Mouse (Mus musculus) neural tube, embryonic 14.5 days (tissue): ENCODE data around the gene 1700042G07Rik. TPM values are rescaled to one million over a fixed set of nuclear protein-coding genes. Genes with fewer than 3 reads are reported as not detected.
"Not testable (repeated sequence)": the region's sequence is repeated elsewhere in the genome, so short reads cannot be mapped to it uniquely, and the experiment has no call there.

Experiments
- ATAC-seq: fragments of 200-750 bp; cut with Nextera tagmentation; 2 replicates; pipeline ENCODE4 v1.8.0; 2017; ENCODE audit warnings: low read depth, mild to moderate bottlenecking, moderate TSS enrichment, moderate library complexity
- H3K27ac ChIP-seq: fragments of 300-500 bp; sonication (generic); 2 replicates; pipeline ENCODE4 v1.5.1; 2014; ENCODE audit warnings: low read depth, mild to moderate bottlenecking, control low read depth, low read length, moderate library complexity, mixed read lengths
- H3K27me3 ChIP-seq: fragments of 300-500 bp; sonication (generic); 2 replicates; pipeline ENCODE4 v1.6.1; 2014; ENCODE audit warnings: low read length; ENCODE audit not compliant: control insufficient read depth, insufficient read depth
- H3K36me3 ChIP-seq: fragments of 300-500 bp; sonication (generic); 2 replicates; pipeline ENCODE4 v1.6.1; 2014; ENCODE audit warnings: low read length, mixed read lengths; ENCODE audit not compliant: control insufficient read depth, insufficient read depth
- H3K4me1 ChIP-seq: fragments of 300-500 bp; sonication (generic); 2 replicates; pipeline ENCODE4 v1.6.1; 2014; ENCODE audit warnings: low read length; ENCODE audit not compliant: control insufficient read depth, insufficient read depth
- H3K4me2 ChIP-seq: fragments of 300-500 bp; sonication (generic); 2 replicates; pipeline ENCODE4 v1.6.1; 2014; ENCODE audit warnings: mild to moderate bottlenecking, low read depth, low read length, control low read depth
- H3K4me3 ChIP-seq: fragments of 300-500 bp; sonication (generic); 2 replicates; pipeline ENCODE4 v1.5.1; 2014; ENCODE audit warnings: low read depth, low read length, control low read depth, mixed read lengths
- H3K9ac ChIP-seq: fragments of 300-500 bp; sonication (generic); replicated peaks from 2 replicates; pipeline ENCODE4 v1.6.1; 2014; ENCODE audit warnings: low read depth, mild to moderate bottlenecking, control low read depth, low read length, mixed read lengths
- H3K9me3 ChIP-seq: fragments of 300-500 bp; sonication (generic); 2 replicates; pipeline ENCODE4 v1.6.1; 2016; ENCODE audit warnings: low read length; ENCODE audit not compliant: control insufficient read depth
- WGBS: fragments of 180-500 bp; shearing (Covaris S2); extraction: QIAGEN DNeasy Blood & Tissue Kit; methylation state at CpG from one replicate; pipeline ENCODE4 v1.1.7; 2014; 5-methylcytosine and 5-hydroxymethylcytosine counted together
- polyA plus RNA-seq: library from polyadenylated mRNA; unstranded; fragments of >200 nt; fragmentation: Nextera tagmentation; extraction: Ambion mirVana; gene quantifications from 2 replicates; pipeline ENCODE4 v1.2.1, GENCODE M21; 2014

1700042G07Rik gene
- polyA plus RNA-seq, 1 experiment from 2014 or later, result not detected

DNA sequence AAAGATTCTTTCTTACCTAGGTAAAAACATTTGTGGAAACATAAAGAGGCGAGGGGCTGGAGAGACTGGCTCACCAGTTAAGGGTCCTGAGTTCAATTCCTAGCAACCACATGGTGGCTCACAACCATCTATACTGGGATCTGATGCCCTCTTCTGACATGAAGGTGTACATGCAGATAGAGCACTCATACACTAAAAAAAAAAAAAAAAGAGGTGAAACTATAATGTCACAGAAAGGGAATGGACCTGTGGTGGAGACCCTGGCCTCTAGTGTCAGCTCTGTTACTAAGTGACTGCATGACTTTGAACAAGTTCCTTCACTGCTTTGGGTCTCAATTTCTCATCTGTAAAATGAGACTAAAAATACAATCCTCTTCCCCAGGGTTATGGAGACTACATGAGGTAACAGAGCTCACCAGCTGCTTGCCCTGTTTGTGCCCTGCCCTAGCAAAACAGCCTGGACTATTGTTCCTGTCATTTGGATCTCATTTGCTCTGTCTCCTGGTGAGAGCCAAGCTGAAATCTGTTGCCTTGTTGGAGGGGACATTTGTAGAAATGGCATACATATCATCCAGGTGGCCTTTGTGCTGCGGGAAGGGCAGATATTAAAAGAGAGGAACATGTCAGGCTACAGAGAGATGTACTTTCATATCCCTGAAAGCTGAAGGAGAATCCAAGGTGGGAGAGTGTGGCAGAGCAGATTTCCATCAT, 42.9 kb downstream of the 1700042G07Rik start:
- Histone ChIP-seq H3K9me3 (no peaks in the 10 kb centered on the region), H3K4me3 (no peak overlapping the region), H3K27ac (no peak overlapping the region), H3K36me3 (no peaks in the 10 kb centered on the region), H3K27me3 (no peaks in the 10 kb centered on the region), H3K4me2 (no peak overlapping the region), H3K4me1 (no peaks in the 10 kb centered on the region), H3K9ac (no peak overlapping the region)
- no peak for ATAC-seq
- 92% methylated on average over 2 of the region's 2 CpGs for WGBS

DNA sequence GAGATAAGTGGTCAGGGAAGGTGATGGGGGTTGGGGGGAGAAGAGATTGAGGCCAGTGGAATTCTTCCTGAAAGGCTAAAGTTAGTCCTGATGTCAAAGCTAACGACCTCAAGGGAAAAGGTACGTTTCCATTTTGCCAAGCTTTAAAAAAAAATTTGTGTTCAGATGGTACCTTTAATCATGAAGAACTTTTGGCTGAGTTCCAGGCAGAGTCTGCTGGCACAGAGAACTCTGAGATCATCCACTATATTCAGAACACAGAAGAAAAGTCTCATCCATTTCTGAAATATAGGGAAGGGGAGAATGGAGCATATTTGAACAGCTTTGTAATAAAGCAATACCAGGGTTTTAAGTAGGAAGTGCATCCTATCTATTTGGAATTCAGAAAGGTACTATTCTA, 43.9 kb downstream of the 1700042G07Rik start:
- no peaks in the 10 kb centered on the region for H3K36me3 ChIP-seq
- no peaks in the 10 kb centered on the region for H3K9me3 ChIP-seq
- no peak overlapping the region for H3K4me3 ChIP-seq
- ATAC-seq, result no peak
- no peak overlapping the region for H3K27ac ChIP-seq
- H3K27me3 ChIP-seq, result no peaks in the 10 kb centered on the region
- H3K4me1 ChIP-seq, result no peaks in the 10 kb centered on the region
- H3K9ac ChIP-seq, result no peak overlapping the region
- no peak overlapping the region for H3K4me2 ChIP-seq
- WGBS, result 60% methylated on average over 2 of the region's 2 CpGs

DNA sequence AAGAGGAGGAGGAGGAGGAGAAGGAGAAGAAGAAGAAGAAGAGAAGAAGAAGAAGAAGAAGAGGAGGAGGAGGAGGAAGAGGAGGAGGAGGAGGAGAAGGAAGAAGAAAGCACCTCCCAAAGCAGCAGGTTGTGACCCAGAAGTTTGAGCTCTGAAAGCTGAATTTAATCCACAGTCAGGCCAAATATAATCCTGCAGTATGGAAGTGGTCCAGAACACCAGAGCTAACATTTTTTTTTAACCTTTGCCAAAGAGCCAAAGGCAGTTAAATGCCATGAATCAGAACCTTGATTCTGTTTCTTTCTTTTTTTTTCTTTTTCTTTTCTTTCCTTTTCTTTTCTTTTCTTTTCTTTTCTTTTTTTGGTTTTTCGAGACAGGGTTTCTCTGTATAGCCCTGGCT, 44.5 kb downstream of the 1700042G07Rik start:
- H3K4me3 ChIP-seq, H3K4me1 ChIP-seq, H3K36me3 ChIP-seq, H3K27me3 ChIP-seq, ATAC-seq, H3K9ac ChIP-seq, H3K4me2 ChIP-seq, H3K9me3 ChIP-seq, H3K27ac ChIP-seq: not testable (repeated sequence)
- 93% methylated on average over 1 of the region's 1 CpGs for WGBS

DNA sequence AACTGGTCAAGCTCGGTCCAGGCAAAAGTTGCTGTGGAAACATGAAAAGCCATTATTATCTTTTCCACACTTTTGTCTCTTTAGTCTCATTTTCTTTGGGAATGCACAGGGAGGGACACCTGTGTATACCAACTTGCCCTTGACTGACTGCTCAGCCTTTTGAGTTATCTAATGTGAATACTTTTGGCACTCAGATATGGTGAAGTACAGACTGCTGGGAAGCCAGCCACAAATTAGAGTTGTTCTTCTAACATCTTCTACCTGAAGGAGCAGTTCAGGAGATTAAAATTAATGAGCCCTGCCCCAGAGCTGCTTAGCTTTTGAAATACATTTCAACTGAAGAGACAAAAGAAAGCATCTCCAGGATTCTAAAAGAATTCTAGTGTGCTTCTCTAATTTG, 45.9 kb downstream of the 1700042G07Rik start:
- Histone ChIP-seq H3K4me2 (no peak overlapping the region), H3K4me3 (no peak overlapping the region), H3K27ac (no peak overlapping the region), H3K36me3 (no peaks in the 10 kb centered on the region), H3K9me3 (no peaks in the 10 kb centered on the region), H3K27me3 (no peaks in the 10 kb centered on the region), H3K9ac (no peak overlapping the region), H3K4me1 (no peaks in the 10 kb centered on the region)
- ATAC-seq, result no peak
- WGBS, result 86% methylated on average over 1 of the region's 1 CpGs

DNA sequence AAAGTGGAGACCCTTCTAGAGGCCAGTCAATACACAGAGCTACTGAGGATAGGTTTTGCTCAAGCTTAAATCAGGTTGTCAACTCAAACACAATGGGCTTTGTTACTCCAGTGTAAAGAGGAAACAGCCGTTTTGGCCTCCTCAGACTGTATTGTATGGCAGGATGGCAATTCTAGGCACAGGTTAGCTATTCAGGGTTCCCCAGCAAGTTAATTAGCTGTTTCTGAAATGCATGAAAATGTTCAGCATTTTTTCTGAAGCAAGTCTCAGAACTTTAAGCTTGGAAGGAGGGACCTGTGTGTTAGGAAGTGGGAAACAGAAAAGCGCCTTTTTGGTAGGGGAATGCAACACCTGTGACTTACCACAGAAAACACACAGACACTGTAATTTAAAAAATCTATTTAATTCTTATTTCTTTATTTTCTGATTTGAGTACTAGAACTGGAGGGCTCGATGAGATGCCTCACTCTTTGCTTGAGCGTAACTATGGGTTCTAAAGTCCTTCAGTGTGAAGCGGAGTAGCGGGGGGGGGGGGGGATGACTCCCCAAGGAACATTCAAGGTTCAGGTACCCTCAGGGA, 47.0 kb downstream of the 1700042G07Rik start:
- H3K4me3 ChIP-seq, result peak overlapping the region; percentile 75
- H3K27ac ChIP-seq, result peak overlapping the region; percentile 98
- peak overlapping the region; percentile 81 for H3K9ac ChIP-seq
- WGBS, result 3% methylated on average over 6 of the region's 6 CpGs
- H3K4me1 ChIP-seq, result peaks cover under 1% of the 10 kb centered on the region; the same call in 1 of the 2 replicates
- ATAC-seq, result no peak
- H3K4me2 ChIP-seq, result peak overlapping the region; percentile 49
- no peaks in the 10 kb centered on the region for H3K9me3 ChIP-seq
- no peaks in the 10 kb centered on the region for H3K27me3 ChIP-seq
- no peaks in the 10 kb centered on the region for H3K36me3 ChIP-seq

DNA sequence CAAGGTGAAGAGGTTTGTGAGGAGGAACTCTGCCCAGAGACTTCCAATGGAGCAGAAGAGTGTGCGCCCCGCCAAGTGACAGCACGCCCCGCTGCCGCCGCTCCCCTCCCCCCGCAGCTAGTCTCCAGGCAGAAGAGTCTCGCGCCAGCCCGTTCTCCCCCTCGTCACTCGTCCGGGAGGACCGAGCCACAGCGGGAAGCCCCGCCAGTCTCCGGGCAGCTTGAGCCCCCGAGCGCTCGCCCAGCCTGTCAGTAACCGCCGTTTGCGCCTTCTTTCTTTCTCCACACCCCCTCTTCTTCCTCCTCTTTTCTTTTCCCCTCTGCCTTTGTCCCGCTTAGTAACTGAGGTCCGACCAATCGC, 47.6 kb downstream of the 1700042G07Rik start:
- peak overlapping the region; percentile 81 for H3K9ac ChIP-seq
- H3K27me3 ChIP-seq, result no peaks in the 10 kb centered on the region
- H3K4me3 ChIP-seq, result peak overlapping the region; percentile 75
- H3K36me3 ChIP-seq, result no peaks in the 10 kb centered on the region
- H3K4me2 ChIP-seq, result peak overlapping the region; percentile 49
- H3K27ac ChIP-seq, result peak overlapping the region; percentile 98
- 0% methylated on average over 21 of the region's 26 CpGs for WGBS
- H3K4me1 ChIP-seq, result peaks cover 3% of the 10 kb centered on the region; the same call in 1 of the 2 replicates
- no peaks in the 10 kb centered on the region for H3K9me3 ChIP-seq
- ATAC-seq, result no peak

DNA sequence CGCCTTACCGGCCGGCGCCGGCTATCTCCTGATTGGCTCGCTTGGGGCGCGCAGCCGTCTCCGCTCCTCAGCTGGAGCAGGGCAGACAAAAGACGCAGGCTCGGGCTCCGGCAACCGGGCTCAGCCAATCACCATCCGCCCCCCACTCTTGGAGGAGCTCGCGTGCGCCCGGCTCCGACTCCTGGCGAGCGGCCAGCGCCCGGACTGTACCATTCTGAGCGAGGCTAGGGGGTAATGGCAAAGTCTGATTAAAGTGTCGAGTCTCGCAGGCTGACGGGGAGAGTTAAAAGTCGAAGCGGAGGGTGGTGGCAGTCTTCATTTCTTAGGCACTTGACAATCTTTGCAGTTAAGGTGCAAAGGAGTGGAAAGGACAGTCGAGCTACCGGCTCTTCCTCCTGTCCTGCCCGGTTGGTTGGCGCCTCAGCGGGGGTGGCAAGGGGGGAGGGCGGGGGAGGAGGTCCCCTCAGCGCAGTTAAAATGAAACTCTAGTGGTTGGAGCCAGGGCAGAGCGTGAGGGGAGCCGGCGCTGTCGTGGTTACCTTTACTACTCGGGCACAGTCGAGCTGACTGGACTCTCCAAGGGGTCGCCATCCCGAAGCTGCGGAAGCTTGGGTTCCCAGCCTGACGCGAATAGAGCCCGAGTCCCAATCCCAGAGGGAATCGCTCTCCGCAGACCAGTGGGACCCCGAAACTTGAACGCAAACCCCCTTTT, 48.1 kb downstream of the 1700042G07Rik start, which contains the start of gene Pik3r3:
Gene Pik3r3, plus strand, starts transcription at position 479 of the 712 bp plus-strand sequence.
- WGBS, result under 1% methylated on average over 52 of the region's 53 CpGs

DNA sequence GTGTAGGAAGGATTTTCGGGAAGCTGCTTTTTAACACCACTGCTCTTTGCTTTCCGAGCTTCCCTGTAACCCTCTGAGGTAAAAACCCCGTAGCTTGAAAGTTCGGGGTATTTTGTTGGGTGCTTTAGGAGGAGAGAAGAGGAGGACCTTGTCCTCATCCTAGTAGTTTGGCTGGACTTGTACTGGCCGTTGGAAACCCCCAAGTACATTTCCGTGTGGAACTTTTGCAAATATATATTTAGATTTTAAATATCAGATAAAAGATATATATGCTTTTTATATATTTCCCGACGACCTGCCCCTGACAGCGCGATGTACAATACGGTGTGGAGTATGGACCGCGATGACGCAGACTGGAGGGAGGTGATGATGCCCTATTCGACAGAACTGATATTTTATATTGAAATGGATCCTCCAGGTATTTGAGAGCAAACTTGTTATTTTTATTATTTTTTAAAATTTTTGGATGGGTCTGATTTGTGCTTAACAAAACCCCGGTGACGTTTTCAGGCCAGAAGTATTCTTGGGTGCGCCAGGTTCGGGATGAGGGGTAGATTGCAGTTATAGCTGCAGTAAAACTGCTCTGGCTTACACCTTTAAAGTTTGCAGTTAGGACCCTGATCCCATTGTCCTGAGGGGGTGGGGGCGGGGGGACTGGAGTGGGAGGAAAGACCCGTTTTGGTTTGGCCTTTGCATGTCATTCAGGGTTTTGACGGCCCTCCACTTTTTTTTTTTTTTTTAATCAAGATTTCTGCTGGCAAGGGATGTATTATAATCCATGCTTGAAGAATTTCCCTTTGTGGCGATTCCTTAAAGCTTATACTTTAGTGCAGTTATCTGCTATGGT, 49.0 kb downstream of the 1700042G07Rik start:
- Histone ChIP-seq H3K27ac (peak overlapping the region; percentile 98), H3K27me3 (no peaks in the 10 kb centered on the region), H3K4me3 (peak overlapping the region; percentile 75), H3K36me3 (no peaks in the 10 kb centered on the region), H3K9ac (peak overlapping the region; percentile 94), H3K4me2 (peak overlapping the region; percentile 54), H3K9me3 (no peaks in the 10 kb centered on the region), H3K4me1 (peaks cover 3% of the 10 kb centered on the region; the same call in 1 of the 2 replicates)
- WGBS, result under 1% methylated on average over 23 of the region's 23 CpGs
- ATAC-seq, result no peak

More for the DNA sequence above, 48.1 kb downstream of the 1700042G07Rik start, which contains the start of gene Pik3r3:
- H3K36me3 ChIP-seq, result no peaks in the 10 kb centered on the region
- no peaks in the 10 kb centered on the region for H3K9me3 ChIP-seq
- peak within 1 kb of the TSS; percentile 98 for H3K27ac ChIP-seq
- H3K4me1 ChIP-seq, result peaks cover 3% of the 10 kb centered on the region; the same call in 1 of the 2 replicates
- peak within 1 kb of the TSS; percentile 94 for H3K9ac ChIP-seq
- peak; percentile 99 for ATAC-seq
- H3K4me3 ChIP-seq, result peak within 1 kb of the TSS; percentile 75
- H3K4me2 ChIP-seq, result peak within 1 kb of the TSS; percentile 54
- H3K27me3 ChIP-seq, result no peaks in the 10 kb centered on the region
